ENCODE assay signal across 8 mouse cellular contexts in genomic region chr10:123076245-123077023, GRCm38 (mm10). TPM values are rescaled to one million over a fixed set of nuclear protein-coding genes. Genes with fewer than 3 reads are reported as not detected.
DNase-seq lines count a peak whose midpoint lies in the region; ATAC-seq and TF ChIP-seq lines count a peak whose summit lies in the region.

TSS of gene Mon2 (minus strand) at chr10:123076505.

- no peaks in the 10 kb centered on the region for H3K27me3 ChIP-seq in hindbrain, postnatal 0 days (ENCODE audit: insufficient read depth, low read length)

- peak within 1 kb of the TSS; percentile 91 for H3K4me3 ChIP-seq in gastrocnemius, adult 2 months
- peak within 1 kb of the TSS; percentile 85 for H3K4me3 ChIP-seq in hindbrain, postnatal 0 days (ENCODE audit: low read length)
- H3K4me3 ChIP-seq in left cerebral cortex, adult 2 months = peak within 1 kb of the TSS; percentile 76

- intact Hi-C loops in gastrocnemius, adult 2 months (cut with DNase I) = no loop called here
- intact Hi-C loops in left cerebral cortex, adult 2 months (cut with DNase I) = loop anchor here (5.0 kb wide), 1 partner anchor 269 kb away; no protein-coding TSS in a partner anchor

- H3K9ac ChIP-seq in hindbrain, postnatal 0 days (replicated peaks; ENCODE audit: low read length) = peak within 1 kb of the TSS; percentile 89

- H3K4me1 ChIP-seq in hindbrain, postnatal 0 days (ENCODE audit: insufficient read depth, low read length) = peaks cover 4% of the 10 kb centered on the region

- H3K36me3 ChIP-seq in hindbrain, postnatal 0 days (ENCODE audit: insufficient read depth, low read length) = no peaks in the 10 kb centered on the region

- no peak for TF ChIP-seq CTCF in gastrocnemius, adult 2 months (IDR thresholded peaks at IDR 0.05)
- no peak for TF ChIP-seq CTCF in hindbrain, postnatal 0 days (IDR thresholded peaks at IDR 0.05; ENCODE audit: low read depth)
- no peak for TF ChIP-seq CTCF in left cerebral cortex, adult 2 months (IDR thresholded peaks at IDR 0.05)

- WGBS in hindbrain, postnatal 0 days = under 1% methylated on average over 58 of the region's 58 CpGs

- peak within 1 kb of the TSS; percentile 96 for H3K27ac ChIP-seq in gastrocnemius, adult 2 months
- peak within 1 kb of the TSS; percentile 90 for H3K27ac ChIP-seq in hindbrain, postnatal 0 days
- peak within 1 kb of the TSS; percentile 93 for H3K27ac ChIP-seq in left cerebral cortex, adult 2 months

- no peaks in the 10 kb centered on the region for H3K9me3 ChIP-seq in hindbrain, postnatal 0 days (ENCODE audit: low read length)

- peak; percentile 99 for ATAC-seq in hindbrain, postnatal 0 days
- peak; percentile 97 for ATAC-seq in megakaryocyte, adult 5-6 weeks (ENCODE audit: poor library complexity, severe bottlenecking)

- H3K4me2 ChIP-seq in hindbrain, postnatal 0 days (ENCODE audit: low read depth, low read length) = peak within 1 kb of the TSS; percentile 70

- DNase-seq in WW6 (ENCODE audit: low read depth, low spot score) = peak; percentile 81
- DNase-seq in cerebellum, postnatal 4 days (ENCODE audit: low spot score in 2 of 2) = peak; percentile 95 to 96
- DNase-seq in gastrocnemius, adult 2 months = peak; percentile 99
- DNase-seq in hindbrain, postnatal 0 days (ENCODE audit: low spot score) = peak; percentile 99
- DNase-seq in left cerebral cortex, adult 2 months (ENCODE audit: extremely low spot score in 1 of 2, low spot score in 2 of 2) = peak; percentile 98
- DNase-seq in right cerebral cortex, adult 2 months (ENCODE audit: low spot score in 2 of 2) = peak; percentile 96 to 97
- DNase-seq in urinary bladder, postnatal 14 days (ENCODE audit: low spot score) = peak; percentile 97

RNA-seq across cellular contexts. Expression of gene Mon2, which starts in this region (rescaled TPM):
- total RNA-seq in gastrocnemius, adult 2 months (2021) = 10 to 100 TPM; 36.9 to 50.9 TPM
- 62.4 and 64.7 TPM in 2 replicates for total RNA-seq in hindbrain, postnatal 0 days (2014; rRNA removed)
- polyA plus RNA-seq in hindbrain, postnatal 0 days (2015; fragmentation: Nextera tagmentation; extraction: Ambion mirVana) = 15.9 and 16.7 TPM in 2 replicates
- total RNA-seq in left cerebral cortex, adult 2 months (2021) = 100 to 1,000 TPM in 1 of 2 experiments, 10 to 100 TPM in 1; 98.6 to 104 TPM
- total RNA-seq in megakaryocyte, adult 5-6 weeks (2015) = 36.0 and 43.7 TPM in 2 replicates
- 42.9 and 54.4 TPM in 2 replicates for total RNA-seq in megakaryocyte, adult 5-6 weeks (2017)

Comparison
In these comparisons a context has a peak if more than half of its experiments do, and no peak if none do; other contexts are left out.
1. Peak in every context shown above with its lines: DNase-seq, ATAC-seq, H3K4me3 ChIP-seq and H3K27ac ChIP-seq.